Mouse (Mus musculus): Measurements from ENCODE around the gene Zfp131. TPM values are rescaled to one million over a fixed set of nuclear protein-coding genes. Genes with fewer than 3 reads are reported as not detected.

The Zfp131 gene
- polyA plus RNA-seq, 1 experiment from 2014 or later = 12.5 TPM

DNA sequence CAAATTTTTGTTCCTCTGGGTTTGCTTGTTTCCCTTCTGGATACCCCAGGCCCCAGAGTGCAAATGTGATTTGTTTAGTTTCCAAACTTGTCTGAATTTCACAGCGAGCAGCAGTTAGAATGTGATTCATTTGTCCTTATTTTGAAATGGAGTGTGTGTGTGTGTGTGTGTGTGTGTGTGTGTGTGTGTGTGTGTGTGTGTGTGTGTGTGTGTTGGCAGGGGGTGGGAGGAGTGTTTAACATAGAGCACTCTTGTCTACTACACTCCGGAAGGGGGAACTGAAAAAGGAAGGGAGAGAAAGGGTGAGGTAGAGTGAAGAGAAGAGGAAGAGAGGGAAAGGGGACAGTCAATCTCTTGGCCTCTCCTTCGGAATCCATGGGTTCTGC, 36.1 kb downstream of the Zfp131 start:
- 17% methylated on average over 3 of the region's 3 CpGs for WGBS (ENCODE audit: insufficient replicate concordance)
- no peaks in the 10 kb centered on the region for H3K9me3 ChIP-seq (replicated peaks)
- no peaks in the 10 kb centered on the region for H3K36me3 ChIP-seq (replicated peaks)
- no peak for ATAC-seq (ENCODE audit: insufficient read depth)
- H3K27me3 ChIP-seq = peaks cover 17% of the 10 kb centered on the region
- H3K27ac ChIP-seq (replicated peaks) = no peak overlapping the region
- peaks cover 13% of the 10 kb centered on the region; the same call in 1 of the 2 replicates for H3K4me1 ChIP-seq (replicated peaks)
- peak overlapping the region; percentile 72 for H3K4me2 ChIP-seq
- H3K9ac ChIP-seq = no peak overlapping the region
- H3K4me3 ChIP-seq (replicated peaks) = no peak overlapping the region

DNA sequence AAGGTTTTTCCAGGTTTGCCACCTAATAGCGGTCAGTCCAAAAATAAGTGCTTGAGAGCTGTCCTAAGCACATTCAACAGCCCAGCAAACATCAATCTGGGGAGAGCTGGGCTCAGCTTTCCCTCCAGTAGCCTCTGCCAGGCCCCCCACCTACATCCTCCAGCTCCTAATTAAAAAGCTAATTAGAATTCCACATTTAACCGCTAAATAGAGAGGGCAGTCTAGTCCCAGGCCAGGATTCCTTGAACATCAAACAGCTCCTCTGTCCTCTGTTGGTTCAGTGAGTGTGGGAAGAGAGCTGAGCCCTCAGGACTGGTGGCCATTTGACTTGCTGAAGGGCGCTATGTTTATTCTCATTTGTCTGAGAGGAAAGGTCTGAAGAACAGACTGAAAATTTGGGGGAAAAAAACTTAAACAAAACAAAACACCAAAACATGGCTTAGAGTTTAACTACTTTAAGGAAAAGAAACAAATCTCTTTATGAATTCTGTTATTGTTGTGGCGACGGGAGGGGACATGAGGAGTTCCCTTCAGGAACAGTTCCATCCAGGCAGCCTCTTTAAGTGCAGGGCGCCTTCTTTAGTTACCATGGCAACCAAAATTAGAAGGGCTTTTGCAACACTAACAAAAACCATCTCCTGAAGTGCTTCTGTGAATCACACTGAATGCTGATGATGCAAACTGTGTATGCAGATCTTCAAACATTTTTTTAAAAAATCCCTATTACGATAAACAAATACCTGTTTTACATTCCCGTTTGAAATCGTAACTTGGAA, 36.6 kb downstream of the Zfp131 start:
- no peak for ATAC-seq (ENCODE audit: insufficient read depth)
- Histone ChIP-seq H3K9ac (no peak overlapping the region), H3K9me3 (replicated peaks) (no peaks in the 10 kb centered on the region), H3K4me2 (no peak overlapping the region), H3K4me3 (replicated peaks) (no peak overlapping the region), H3K27me3 (peaks cover 17% of the 10 kb centered on the region), H3K36me3 (replicated peaks) (no peaks in the 10 kb centered on the region), H3K27ac (replicated peaks) (no peak overlapping the region), H3K4me1 (replicated peaks) (peaks cover 13% of the 10 kb centered on the region; the same call in 1 of the 2 replicates)
- WGBS (ENCODE audit: insufficient replicate concordance) = 56% methylated on average over 9 of the region's 9 CpGs

DNA sequence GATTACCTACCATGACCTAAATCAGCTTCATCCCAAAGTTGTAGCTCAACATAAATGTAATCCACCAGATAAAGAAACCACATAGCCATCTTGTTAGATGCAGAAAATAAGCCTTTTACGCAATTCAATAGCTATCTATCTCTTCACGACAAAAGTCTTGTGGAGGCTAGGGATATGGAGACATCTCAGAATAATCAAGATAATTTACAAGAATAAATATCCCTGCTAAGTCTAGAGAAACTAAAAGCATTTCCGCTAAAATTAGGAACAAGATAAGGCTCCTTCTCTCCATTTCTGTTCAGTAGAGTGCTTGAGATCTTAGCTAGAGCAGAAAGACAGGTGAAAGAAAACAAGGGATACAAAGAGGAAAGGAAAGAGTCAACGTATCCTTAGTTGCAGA, 43.8 kb downstream of the Zfp131 start:
- Histone ChIP-seq H3K4me3 (replicated peaks) (no peak overlapping the region), H3K27ac (replicated peaks) (no peak overlapping the region), H3K4me1 (replicated peaks) (peaks cover 1% of the 10 kb centered on the region; the same call in 1 of the 2 replicates), H3K36me3 (replicated peaks) (no peaks in the 10 kb centered on the region), H3K9me3 (replicated peaks) (no peaks in the 10 kb centered on the region), H3K9ac (no peak overlapping the region), H3K4me2 (no peak overlapping the region), H3K27me3 (no peaks in the 10 kb centered on the region)
- WGBS (ENCODE audit: insufficient replicate concordance) = 61% methylated on average over 4 of the region's 4 CpGs
- ATAC-seq (ENCODE audit: insufficient read depth) = no peak

DNA sequence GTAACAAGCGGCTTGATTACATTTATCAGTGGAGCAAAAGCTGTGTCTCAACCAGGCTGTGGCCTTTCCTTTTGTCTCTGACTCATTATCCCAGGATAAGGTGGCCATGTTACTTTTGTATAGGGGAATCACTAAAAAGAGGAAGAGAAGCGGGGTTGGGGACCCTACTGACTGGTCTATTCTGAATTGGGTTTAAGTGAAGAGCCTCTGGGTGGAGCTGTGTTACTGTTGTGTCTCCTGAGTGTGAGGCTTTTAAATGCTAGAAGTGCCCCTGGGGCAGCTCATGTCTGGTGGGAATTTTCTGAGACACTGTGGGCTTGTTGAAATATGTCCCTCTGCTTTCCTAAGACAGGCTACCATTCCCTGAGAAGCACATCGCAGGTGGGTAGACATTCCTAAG, 47.2 kb downstream of the Zfp131 start:
- H3K4me1 ChIP-seq (replicated peaks) = peaks cover 4% of the 10 kb centered on the region; the same call in 1 of the 2 replicates
- H3K27me3 ChIP-seq = no peaks in the 10 kb centered on the region
- no peak for ATAC-seq (ENCODE audit: insufficient read depth)
- H3K9me3 ChIP-seq (replicated peaks) = no peaks in the 10 kb centered on the region
- H3K4me2 ChIP-seq = no peak overlapping the region
- no peak overlapping the region for H3K4me3 ChIP-seq (replicated peaks)
- H3K36me3 ChIP-seq (replicated peaks) = no peaks in the 10 kb centered on the region
- 48% methylated on average over 3 of the region's 3 CpGs for WGBS (ENCODE audit: insufficient replicate concordance)
- H3K27ac ChIP-seq (replicated peaks) = no peak overlapping the region
- H3K9ac ChIP-seq = no peak overlapping the region

DNA sequence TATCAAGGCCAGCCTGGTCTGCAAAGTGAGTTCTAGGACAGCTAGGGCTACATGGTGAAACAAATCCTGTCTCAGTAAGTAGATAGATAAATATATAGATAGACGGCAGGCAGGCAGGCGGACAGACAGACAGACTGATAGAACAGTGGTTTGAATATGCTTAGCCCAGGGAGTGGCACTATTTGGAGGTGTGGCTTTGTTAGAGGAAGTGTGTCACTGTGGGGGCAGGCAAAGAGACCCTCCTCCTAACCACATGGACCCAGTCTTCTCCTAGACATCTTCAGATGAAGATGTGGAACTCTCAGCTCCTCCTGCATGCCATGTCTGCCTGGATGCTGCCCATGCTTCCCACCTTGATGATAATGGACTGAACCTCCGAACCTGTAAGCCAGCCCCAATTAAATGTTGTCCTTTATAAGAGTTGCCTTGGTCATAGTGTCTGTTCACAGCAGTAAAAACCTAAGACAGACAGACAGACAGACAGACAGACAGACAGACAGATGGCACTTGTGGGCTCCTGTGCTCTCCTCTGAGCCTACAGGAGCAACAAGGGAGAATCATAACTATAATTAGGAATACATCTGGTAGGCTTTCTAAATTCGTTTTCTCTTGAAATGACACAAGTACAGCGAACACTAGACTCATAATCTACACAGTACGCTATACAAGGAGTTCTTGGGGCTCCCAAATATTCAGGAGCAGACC, 47.8 kb downstream of the Zfp131 start:
- no peak overlapping the region for H3K4me2 ChIP-seq
- H3K9ac ChIP-seq = no peak overlapping the region
- no peaks in the 10 kb centered on the region for H3K36me3 ChIP-seq (replicated peaks)
- no peaks in the 10 kb centered on the region for H3K9me3 ChIP-seq (replicated peaks)
- no peak overlapping the region for H3K4me3 ChIP-seq (replicated peaks)
- WGBS (ENCODE audit: insufficient replicate concordance) = 46% methylated on average over 6 of the region's 6 CpGs
- H3K27ac ChIP-seq (replicated peaks) = no peak overlapping the region
- H3K27me3 ChIP-seq = no peaks in the 10 kb centered on the region
- no peak for ATAC-seq (ENCODE audit: insufficient read depth)
- peaks cover 4% of the 10 kb centered on the region; the same call in 1 of the 2 replicates for H3K4me1 ChIP-seq (replicated peaks)

DNA sequence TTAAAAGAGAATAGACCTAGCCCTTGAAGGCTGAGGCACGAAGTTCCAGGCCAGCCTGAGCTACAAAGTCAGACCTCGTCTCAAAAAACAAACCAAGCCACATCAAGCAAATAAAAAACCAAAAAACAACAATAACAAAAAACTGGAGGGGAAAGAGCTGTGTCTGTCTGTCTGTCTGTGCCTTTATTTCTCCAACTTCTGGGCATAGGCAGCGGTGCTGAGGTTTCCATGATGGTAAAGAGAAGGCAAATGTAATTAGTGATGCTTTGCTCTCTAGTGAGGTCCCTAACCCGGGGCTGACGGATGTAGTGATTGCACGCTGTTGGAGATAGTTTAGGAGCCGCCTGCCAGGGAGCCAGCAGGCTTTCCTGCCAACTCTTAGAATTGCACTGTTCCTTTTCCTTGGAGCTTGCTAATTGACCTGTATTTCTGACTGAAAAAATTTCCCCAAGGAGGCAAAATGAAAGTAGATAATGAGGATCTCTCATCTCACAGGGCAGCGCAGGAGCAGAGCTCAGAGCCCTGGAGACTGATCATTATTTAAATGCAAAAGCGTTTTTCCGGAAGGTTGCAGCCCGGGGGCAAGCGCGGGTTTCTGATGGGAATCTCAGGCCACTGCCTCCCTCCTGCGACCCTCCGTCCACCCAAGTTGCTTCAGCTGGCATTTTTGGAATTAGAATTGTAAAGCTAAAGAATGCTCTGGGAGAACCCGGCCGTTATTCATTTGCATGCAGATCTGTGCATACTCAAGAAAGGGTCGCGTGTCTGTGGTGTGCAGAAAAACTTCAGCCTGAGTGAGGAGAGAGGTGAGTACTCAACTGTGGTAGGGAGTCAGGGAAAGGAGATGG, 49.1 kb downstream of the Zfp131 start:
- H3K36me3 ChIP-seq (replicated peaks) = no peaks in the 10 kb centered on the region
- WGBS (ENCODE audit: insufficient replicate concordance) = 18% methylated on average over 19 of the region's 19 CpGs
- ATAC-seq (ENCODE audit: insufficient read depth) = no peak
- H3K9me3 ChIP-seq (replicated peaks) = no peaks in the 10 kb centered on the region
- no peaks in the 10 kb centered on the region for H3K27me3 ChIP-seq
- peak overlapping the region; percentile 50 for H3K4me2 ChIP-seq
- H3K4me3 ChIP-seq (replicated peaks) = 0 out of 2 replicates have a peak overlapping the region, but pooled peaks have one; percentile 1
- H3K4me1 ChIP-seq (replicated peaks) = peaks cover 4% of the 10 kb centered on the region; the same call in 1 of the 2 replicates
- no peak overlapping the region for H3K27ac ChIP-seq (replicated peaks)
- H3K9ac ChIP-seq = no peak overlapping the region

DNA sequence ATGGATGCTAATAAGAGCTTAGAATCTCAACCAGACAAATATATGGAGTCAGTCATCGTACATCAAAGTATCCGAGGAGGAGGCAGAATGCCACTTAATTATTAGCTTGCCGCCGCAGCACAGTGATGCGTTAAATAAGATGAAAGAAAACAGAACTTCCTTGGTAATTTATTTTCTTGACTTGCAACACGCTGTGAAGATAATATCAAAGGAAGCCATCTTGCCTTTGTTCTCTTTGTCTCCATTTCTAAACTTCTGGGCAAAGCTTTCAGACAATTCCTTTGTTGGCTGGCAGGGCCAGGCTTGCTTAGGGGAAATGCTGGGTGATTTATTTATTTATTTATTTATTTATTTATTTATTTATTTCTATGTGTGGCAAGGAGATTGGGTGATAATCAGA, 59.2 kb downstream of the Zfp131 start:
- Histone ChIP-seq H3K4me2 (no peak overlapping the region), H3K4me1 (replicated peaks) (no peaks in the 10 kb centered on the region), H3K27me3 (no peaks in the 10 kb centered on the region), H3K9me3 (replicated peaks) (no peaks in the 10 kb centered on the region), H3K36me3 (replicated peaks) (no peaks in the 10 kb centered on the region), H3K4me3 (replicated peaks) (no peak overlapping the region), H3K9ac (no peak overlapping the region), H3K27ac (replicated peaks) (no peak overlapping the region)
- no peak for ATAC-seq (ENCODE audit: insufficient read depth)
- WGBS (ENCODE audit: insufficient replicate concordance) = 54% methylated on average over 6 of the region's 6 CpGs

DNA sequence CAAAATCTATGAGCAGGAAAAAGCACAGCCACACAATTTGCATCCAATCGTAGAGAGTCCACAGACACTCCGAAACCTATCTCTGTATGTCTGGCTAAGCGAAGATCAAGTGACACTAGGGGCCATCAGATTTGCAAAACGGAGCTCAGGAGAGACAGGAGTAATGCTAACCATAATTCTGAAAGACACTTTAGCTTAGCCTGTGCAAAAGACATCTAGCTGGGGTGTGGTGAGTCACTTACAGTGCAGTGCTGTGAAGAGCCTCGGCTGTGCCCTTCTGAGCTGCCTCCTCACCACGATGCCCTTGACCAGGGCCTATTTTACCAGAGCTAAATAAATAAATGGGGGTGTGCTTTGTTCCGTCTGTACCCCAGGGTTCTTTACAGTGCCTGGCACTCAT, 61.3 kb downstream of the Zfp131 start:
- H3K36me3 ChIP-seq (replicated peaks) = no peaks in the 10 kb centered on the region
- no peak overlapping the region for H3K4me2 ChIP-seq
- 62% methylated on average over 7 of the region's 7 CpGs for WGBS (ENCODE audit: insufficient replicate concordance)
- H3K27ac ChIP-seq (replicated peaks) = no peak overlapping the region
- no peaks in the 10 kb centered on the region for H3K4me1 ChIP-seq (replicated peaks)
- H3K9ac ChIP-seq = no peak overlapping the region
- no peaks in the 10 kb centered on the region for H3K9me3 ChIP-seq (replicated peaks)
- H3K27me3 ChIP-seq = no peaks in the 10 kb centered on the region
- no peak for ATAC-seq (ENCODE audit: insufficient read depth)
- H3K4me3 ChIP-seq (replicated peaks) = no peak overlapping the region

DNA sequence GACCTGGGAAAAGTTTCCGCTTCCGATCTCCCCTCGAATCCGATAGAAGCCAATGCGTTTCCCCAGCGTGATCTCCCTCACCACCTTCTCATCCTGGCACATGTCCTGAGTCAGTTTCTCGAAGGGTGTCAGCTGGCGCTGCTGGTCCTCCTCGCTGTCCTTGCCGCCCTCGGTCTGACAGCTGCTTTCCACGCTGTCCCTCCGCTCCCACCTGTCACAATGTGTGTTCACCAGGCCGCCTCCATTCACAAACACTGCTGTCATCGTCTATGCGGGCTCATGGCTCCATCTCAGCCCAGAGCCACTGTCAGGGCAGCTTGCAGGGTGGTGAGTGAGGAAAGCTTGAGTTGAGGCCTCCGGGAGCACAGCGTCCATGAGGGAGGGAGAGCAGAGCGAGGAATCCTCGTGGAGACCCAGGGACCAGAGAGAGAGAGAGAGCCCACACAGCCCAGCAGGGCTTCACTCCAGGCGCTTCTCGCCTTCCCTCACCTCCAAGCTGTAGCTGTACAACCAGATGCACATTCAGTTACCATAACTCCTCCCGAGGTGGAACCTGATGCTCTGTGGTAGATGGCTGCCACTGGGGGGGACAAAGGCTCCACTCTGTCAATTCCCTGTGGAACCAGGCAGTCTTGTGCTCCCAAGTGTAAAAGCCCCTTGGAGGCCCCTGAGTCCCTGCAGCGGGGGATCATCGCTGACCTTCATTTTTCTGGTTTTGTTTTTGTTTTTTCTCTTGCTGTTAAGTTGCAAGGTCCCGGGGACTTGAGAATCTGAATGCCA, 62.9 kb downstream of the Zfp131 start:
- no peaks in the 10 kb centered on the region for H3K36me3 ChIP-seq (replicated peaks)
- no peaks in the 10 kb centered on the region for H3K27me3 ChIP-seq
- H3K4me3 ChIP-seq (replicated peaks) = no peak overlapping the region
- H3K9ac ChIP-seq = no peak overlapping the region
- no peak overlapping the region for H3K27ac ChIP-seq (replicated peaks)
- no peak for ATAC-seq (ENCODE audit: insufficient read depth)
- no peaks in the 10 kb centered on the region for H3K4me1 ChIP-seq (replicated peaks)
- no peak overlapping the region for H3K4me2 ChIP-seq
- no peaks in the 10 kb centered on the region for H3K9me3 ChIP-seq (replicated peaks)
- 69% methylated on average over 26 of the region's 26 CpGs for WGBS (ENCODE audit: insufficient replicate concordance)

DNA sequence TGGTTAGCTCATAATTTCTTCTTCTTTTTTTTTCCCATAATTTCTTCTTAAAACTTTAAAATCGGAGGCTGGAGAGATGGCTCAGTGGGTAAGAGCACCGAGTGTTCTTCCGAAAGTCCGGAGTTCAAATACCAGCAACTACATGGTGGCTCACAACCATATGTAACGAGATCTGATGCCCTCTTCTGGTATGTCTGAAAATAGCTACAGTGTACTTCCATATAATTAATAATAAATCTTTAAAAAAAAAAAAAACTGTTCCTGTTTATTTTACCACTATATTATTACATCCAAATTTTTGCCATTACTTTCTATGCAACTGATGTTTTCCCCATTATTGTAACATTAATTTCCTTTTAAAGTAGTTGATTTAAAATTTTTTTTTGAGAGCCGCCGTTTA, 66.1 kb downstream of the Zfp131 start:
- Histone ChIP-seq H3K36me3 (replicated peaks) (no peaks in the 10 kb centered on the region), H3K9me3 (replicated peaks) (no peaks in the 10 kb centered on the region), H3K4me3 (replicated peaks) (no peak overlapping the region), H3K4me2 (no peak overlapping the region), H3K4me1 (replicated peaks) (no peaks in the 10 kb centered on the region), H3K27me3 (no peaks in the 10 kb centered on the region), H3K27ac (replicated peaks) (no peak overlapping the region), H3K9ac (no peak overlapping the region)
- ATAC-seq (ENCODE audit: insufficient read depth) = no peak
- WGBS (ENCODE audit: insufficient replicate concordance) = 62% methylated on average over 7 of the region's 7 CpGs
